Mouse (Mus musculus) kidney, postnatal 0 days (tissue): ENCODE measurements at regions not wholly inside any gene's neighbourhood (a gene's known extent, or its start where the extent isn't known, plus 50 kb on each side); places are given as distances from the start of the nearest gene placed in this dataset.
A peak's percentile ranks its signal among the peaks of the same experiment; 100 is the strongest.

Experiments
- ATAC-seq: fragments of 200-750 bp; cut with Nextera tagmentation; replicated peaks from 2 replicates; pipeline ENCODE4 v1.8.0; 2017; ENCODE audit warnings: low read depth, moderate number of reproducible peaks, moderate TSS enrichment, moderate library complexity; ENCODE audit not compliant: low FRiP score
- DNase-seq: peaks from one replicate; pipeline ENCODE4 v3.0.0-alpha.2; 2016; ENCODE audit warnings: low spot score
- H3K27ac ChIP-seq: fragments of 300-500 bp; sonication (generic); 2 replicates; pipeline ENCODE4 v1.5.1; 2014; ENCODE audit warnings: mild to moderate bottlenecking
- H3K27me3 ChIP-seq: fragments of 300-500 bp; sonication (generic); 2 replicates; pipeline ENCODE4 v1.6.1; 2014; ENCODE audit warnings: low read length, mixed read lengths; ENCODE audit not compliant: insufficient read depth
- H3K36me3 ChIP-seq: fragments of 300-500 bp; sonication (generic); 2 replicates; pipeline ENCODE4 v1.6.1; 2014; ENCODE audit warnings: low read length, mixed read lengths; ENCODE audit not compliant: insufficient read depth
- H3K4me1 ChIP-seq: fragments of 300-500 bp; sonication (generic); replicated peaks from 2 replicates; pipeline ENCODE4 v1.6.1; 2014; ENCODE audit warnings: antibody characterized with exemption, low read length, mixed read lengths; ENCODE audit not compliant: insufficient read depth
- H3K4me2 ChIP-seq: fragments of 300-500 bp; sonication (generic); 2 replicates; pipeline ENCODE4 v1.6.1; 2014; ENCODE audit warnings: mild to moderate bottlenecking, low read length, moderate library complexity, mixed read lengths
- H3K4me3 ChIP-seq: fragments of 300-500 bp; sonication (generic); replicated peaks from 2 replicates; pipeline ENCODE4 v1.5.1; 2014; ENCODE audit warnings: low read depth, low read length
- H3K9ac ChIP-seq: fragments of 300-500 bp; sonication (generic); 2 replicates; pipeline ENCODE4 v1.6.1; 2014; ENCODE audit warnings: low read depth, low read length
- H3K9me3 ChIP-seq: fragments of 300-500 bp; sonication (generic); replicated peaks from 2 replicates; pipeline ENCODE4 v1.6.1; 2016; ENCODE audit warnings: low read length, inconsistent platforms, mixed read lengths
- CTCF ChIP-seq: IDR thresholded peaks from 2 replicates; pipeline ENCODE4 v1.5.1; 2016; ENCODE audit warnings: antibody characterized with exemption, low read depth, mild to moderate bottlenecking, moderate library complexity
- WGBS: fragments of 180-500 bp; shearing (Covaris S2); extraction: QIAGEN DNeasy Blood & Tissue Kit; methylation state at CpG from one replicate; pipeline ENCODE4 v1.1.7; 2014; 5-methylcytosine and 5-hydroxymethylcytosine counted together

- Histone ChIP-seq H3K4me1 (no peaks in the 10 kb centered on the region), H3K27ac (no peak overlapping the region), H3K9ac (no peak overlapping the region), H3K4me2 (no peak overlapping the region), H3K4me3 (no peak overlapping the region), H3K27me3 (no peaks in the 10 kb centered on the region), H3K9me3 (no peaks in the 10 kb centered on the region), H3K36me3 (no peaks in the 10 kb centered on the region)
- TF ChIP-seq CTCF: no peak
- ATAC-seq (no peak), DNase-seq (no peak)
- WGBS: 30% methylated on average over 4 of the region's 4 CpGs
Observed at GRCm38 (mm10) chr7:138493661-138494060, 96.1 kb upstream of the Tcerg1l start.

GRCm38 (mm10) chr7:138492261-138492660 is 94.7 kb upstream of the Tcerg1l start:
- DNase-seq: peak; percentile 25
- H3K9ac ChIP-seq: no peak overlapping the region
- no peak overlapping the region for H3K4me3 ChIP-seq
- H3K27me3 ChIP-seq: no peaks in the 10 kb centered on the region
- no peaks in the 10 kb centered on the region for H3K4me1 ChIP-seq
- ATAC-seq: no peak
- no peaks in the 10 kb centered on the region for H3K36me3 ChIP-seq
- WGBS: 70% methylated on average over 5 of the region's 5 CpGs
- H3K4me2 ChIP-seq: no peak overlapping the region
- no peaks in the 10 kb centered on the region for H3K9me3 ChIP-seq
- H3K27ac ChIP-seq: no peak overlapping the region
- no peak for TF ChIP-seq CTCF

GRCm38 (mm10) chr7:138489471-138489870 is 91.9 kb upstream of the Tcerg1l start:
- Histone ChIP-seq H3K9ac (no peak overlapping the region), H3K9me3 (no peaks in the 10 kb centered on the region), H3K36me3 (no peaks in the 10 kb centered on the region), H3K4me1 (no peaks in the 10 kb centered on the region), H3K4me3 (no peak overlapping the region), H3K27me3 (no peaks in the 10 kb centered on the region), H3K4me2 (no peak overlapping the region), H3K27ac (no peak overlapping the region)
- WGBS: 77% methylated on average over 2 of the region's 2 CpGs
- TF ChIP-seq CTCF: no peak
- no peak for DNase-seq
- ATAC-seq: no peak

GRCm38 (mm10) chr7:138488201-138488720 is 90.7 kb upstream of the Tcerg1l start:
- no peak for DNase-seq
- Histone ChIP-seq H3K27ac (no peak overlapping the region), H3K4me3 (no peak overlapping the region), H3K4me2 (no peak overlapping the region), H3K27me3 (no peaks in the 10 kb centered on the region), H3K9ac (no peak overlapping the region), H3K36me3 (no peaks in the 10 kb centered on the region), H3K9me3 (no peaks in the 10 kb centered on the region), H3K4me1 (no peaks in the 10 kb centered on the region)
- 85% methylated on average over 3 of the region's 3 CpGs for WGBS
- TF ChIP-seq CTCF: no peak
- ATAC-seq: no peak

- Histone ChIP-seq H3K4me1 (no peaks in the 10 kb centered on the region), H3K9me3 (no peaks in the 10 kb centered on the region), H3K4me3 (no peak overlapping the region), H3K9ac (no peak overlapping the region), H3K36me3 (no peaks in the 10 kb centered on the region), H3K27ac (no peak overlapping the region), H3K27me3 (no peaks in the 10 kb centered on the region), H3K4me2 (no peak overlapping the region)
- WGBS: 73% methylated on average over 2 of the region's 2 CpGs
- DNase-seq (no peak), ATAC-seq (no peak)
- TF ChIP-seq CTCF: no peak
Observed at GRCm38 (mm10) chr7:138472891-138473455, 75.4 kb upstream of the Tcerg1l start.

- 87% methylated on average over 5 of the region's 5 CpGs for WGBS
- Histone ChIP-seq H3K27me3 (no peaks in the 10 kb centered on the region), H3K4me2 (no peak overlapping the region), H3K36me3 (no peaks in the 10 kb centered on the region), H3K4me3 (no peak overlapping the region), H3K9ac (no peak overlapping the region), H3K27ac (no peak overlapping the region), H3K9me3 (no peaks in the 10 kb centered on the region), H3K4me1 (no peaks in the 10 kb centered on the region)
- no peak for ATAC-seq
- DNase-seq: no peak
- TF ChIP-seq CTCF: no peak
Observed at GRCm38 (mm10) chr7:138472371-138472770, 74.8 kb upstream of the Tcerg1l start.

- 86% methylated on average over 4 of the region's 4 CpGs for WGBS
- H3K4me3 ChIP-seq: no peak overlapping the region
- ATAC-seq (no peak), DNase-seq (no peak)
- H3K27me3 ChIP-seq: no peaks in the 10 kb centered on the region
- no peaks in the 10 kb centered on the region for H3K36me3 ChIP-seq
- no peaks in the 10 kb centered on the region for H3K9me3 ChIP-seq
- no peak for TF ChIP-seq CTCF
- no peak overlapping the region for H3K9ac ChIP-seq
- H3K4me1 ChIP-seq: no peaks in the 10 kb centered on the region
- no peak overlapping the region for H3K27ac ChIP-seq
- H3K4me2 ChIP-seq: no peak overlapping the region
Observed at GRCm38 (mm10) chr7:138469211-138469610, 71.7 kb upstream of the Tcerg1l start.
